Mouse (Mus musculus) limb, embryonic 14.5 days (tissue): ENCODE measurements at regions not wholly inside any gene's neighbourhood (a gene's known extent, or its start where the extent isn't known, plus 50 kb on each side); places are given as distances from the start of the nearest gene placed in this dataset.

Experiments used
- ATAC-seq: fragments of 200-750 bp; cut with Nextera tagmentation; 2 replicates; pipeline ENCODE4 v1.8.0; 2017; ENCODE audit warnings: low read depth, moderate number of reproducible peaks, moderate TSS enrichment; ENCODE audit not compliant: low FRiP score
- DNase-seq: peaks from one replicate; pipeline ENCODE4 v3.0.0-alpha.2; 2015; ENCODE audit warnings: low spot score
- H3K27ac ChIP-seq: fragments of 300-500 bp; sonication (generic); replicated peaks from 2 replicates; pipeline ENCODE4 v1.5.1; 2014; ENCODE audit warnings: low read depth, mild to moderate bottlenecking, low read length, moderate library complexity, mixed read lengths
- H3K27me3 ChIP-seq: fragments of 300-500 bp; sonication (generic); 2 replicates; pipeline ENCODE4 v1.6.1; 2014; ENCODE audit warnings: low read length, mixed read lengths; ENCODE audit not compliant: control insufficient read depth, insufficient read depth
- H3K36me3 ChIP-seq: fragments of 300-500 bp; sonication (generic); 2 replicates; pipeline ENCODE4 v1.6.1; 2014; ENCODE audit warnings: mild to moderate bottlenecking, low read length, moderate library complexity, mixed read lengths; ENCODE audit not compliant: control insufficient read depth, insufficient read depth
- H3K4me1 ChIP-seq: fragments of 300-500 bp; sonication (generic); 2 replicates; pipeline ENCODE4 v1.6.1; 2014; ENCODE audit warnings: antibody characterized with exemption, low read length, mixed read lengths; ENCODE audit not compliant: control insufficient read depth, insufficient read depth
- H3K4me2 ChIP-seq: fragments of 300-500 bp; sonication (generic); replicated peaks from 2 replicates; pipeline ENCODE4 v1.6.1; 2014; ENCODE audit warnings: low read depth, mild to moderate bottlenecking, low read length, moderate library complexity; ENCODE audit not compliant: severe bottlenecking
- H3K4me3 ChIP-seq: fragments of 300-500 bp; sonication (generic); replicated peaks from 2 replicates; pipeline ENCODE4 v1.5.1; 2014; ENCODE audit warnings: low read length
- H3K9ac ChIP-seq: fragments of 300-500 bp; sonication (generic); 2 replicates; pipeline ENCODE4 v1.6.1; 2014; ENCODE audit warnings: mild to moderate bottlenecking, low read depth, low read length, moderate library complexity; ENCODE audit not compliant: severe bottlenecking
- H3K9me3 ChIP-seq: fragments of 300-500 bp; sonication (generic); 2 replicates; pipeline ENCODE4 v1.6.1; 2016; ENCODE audit warnings: low read length; ENCODE audit not compliant: control insufficient read depth
- POLR2A ChIP-seq: fragments of 200-500 bp; IDR thresholded peaks from 2 replicates; pipeline ENCODE4 v1.8.0; 2012; ENCODE audit warnings: inconsistent platforms, mild to moderate bottlenecking, moderate library complexity, borderline replicate concordance; ENCODE audit not compliant: insufficient read depth, insufficient read length; ENCODE audit errors: extremely low read depth
- WGBS: fragments of 180-500 bp; shearing (Covaris S2); extraction: QIAGEN DNeasy Blood & Tissue Kit; methylation state at CpG from one replicate; pipeline ENCODE4 v1.1.7; 2014; 5-methylcytosine and 5-hydroxymethylcytosine counted together

DNA sequence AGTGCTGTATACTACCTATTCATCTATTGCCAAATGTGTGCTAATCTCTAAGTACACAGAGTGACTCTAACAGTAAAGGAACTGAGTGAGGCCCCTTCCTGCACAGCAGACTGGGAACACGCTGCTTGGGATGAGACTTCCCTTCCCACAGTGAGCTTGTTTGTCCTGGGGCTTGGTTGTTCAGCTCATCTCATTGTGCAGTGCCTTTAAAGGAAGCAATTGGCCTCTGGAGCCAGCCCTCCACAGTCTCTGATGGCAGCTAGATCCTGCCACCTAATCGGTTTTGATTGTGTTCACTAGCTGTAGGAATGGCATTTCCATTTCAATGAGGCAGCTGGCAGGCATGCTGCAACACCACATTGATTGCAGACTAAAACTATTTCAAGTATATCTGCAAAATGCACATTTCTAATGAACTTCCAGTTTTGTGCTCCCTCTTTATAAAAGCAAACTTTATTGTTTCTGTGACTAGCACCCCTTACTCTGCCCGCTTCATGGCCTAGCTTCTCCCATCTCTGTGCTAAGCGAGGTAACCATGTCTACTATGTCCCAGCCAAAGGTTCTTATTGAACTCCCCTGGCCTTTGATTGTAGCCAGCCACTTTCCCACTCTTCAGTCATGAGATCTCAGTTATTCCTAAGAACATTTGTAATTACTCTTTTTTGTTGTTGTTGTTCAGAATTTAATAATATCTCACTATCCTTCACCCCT is 123.5 kb downstream of the Anxa5 start:
- DNase-seq, result no peak
- H3K9ac ChIP-seq, result no peak overlapping the region
- 52% methylated on average over 4 of the region's 4 CpGs for WGBS
- no peaks in the 10 kb centered on the region for H3K36me3 ChIP-seq
- no peak overlapping the region for H3K27ac ChIP-seq
- H3K4me2 ChIP-seq, result no peak overlapping the region
- no peak overlapping the region for H3K4me3 ChIP-seq
- TF ChIP-seq POLR2A, result no peak
- H3K4me1 ChIP-seq, result no peaks in the 10 kb centered on the region
- H3K9me3 ChIP-seq, result no peaks in the 10 kb centered on the region
- no peaks in the 10 kb centered on the region for H3K27me3 ChIP-seq
- ATAC-seq, result no peak

DNA sequence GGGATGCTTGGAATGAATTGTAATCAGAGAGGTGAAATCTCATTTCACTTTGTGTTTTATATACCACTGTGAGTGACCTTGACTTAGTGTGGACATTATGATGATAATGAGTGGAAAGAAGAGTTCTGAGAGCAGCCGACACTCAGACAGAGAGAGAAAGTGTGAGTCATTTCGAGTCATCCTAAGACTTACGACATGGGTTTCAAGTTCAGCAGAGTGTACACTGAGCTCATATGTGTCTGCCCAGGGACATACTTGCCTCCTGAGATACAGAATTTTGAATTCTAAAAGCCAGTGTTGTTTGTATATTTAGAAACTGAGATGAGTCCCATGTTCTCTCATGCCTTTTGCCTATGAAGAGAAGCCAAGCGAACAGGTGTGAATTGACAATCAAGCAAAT is 126.6 kb downstream of the Anxa5 start:
- ATAC-seq, result no peak
- WGBS, result 81% methylated on average over 4 of the region's 4 CpGs
- Histone ChIP-seq H3K36me3 (no peaks in the 10 kb centered on the region), H3K9ac (no peak overlapping the region), H3K4me3 (no peak overlapping the region), H3K4me1 (no peaks in the 10 kb centered on the region), H3K9me3 (no peaks in the 10 kb centered on the region), H3K27ac (no peak overlapping the region), H3K4me2 (no peak overlapping the region), H3K27me3 (no peaks in the 10 kb centered on the region)
- TF ChIP-seq POLR2A, result no peak
- DNase-seq, result no peak

DNA sequence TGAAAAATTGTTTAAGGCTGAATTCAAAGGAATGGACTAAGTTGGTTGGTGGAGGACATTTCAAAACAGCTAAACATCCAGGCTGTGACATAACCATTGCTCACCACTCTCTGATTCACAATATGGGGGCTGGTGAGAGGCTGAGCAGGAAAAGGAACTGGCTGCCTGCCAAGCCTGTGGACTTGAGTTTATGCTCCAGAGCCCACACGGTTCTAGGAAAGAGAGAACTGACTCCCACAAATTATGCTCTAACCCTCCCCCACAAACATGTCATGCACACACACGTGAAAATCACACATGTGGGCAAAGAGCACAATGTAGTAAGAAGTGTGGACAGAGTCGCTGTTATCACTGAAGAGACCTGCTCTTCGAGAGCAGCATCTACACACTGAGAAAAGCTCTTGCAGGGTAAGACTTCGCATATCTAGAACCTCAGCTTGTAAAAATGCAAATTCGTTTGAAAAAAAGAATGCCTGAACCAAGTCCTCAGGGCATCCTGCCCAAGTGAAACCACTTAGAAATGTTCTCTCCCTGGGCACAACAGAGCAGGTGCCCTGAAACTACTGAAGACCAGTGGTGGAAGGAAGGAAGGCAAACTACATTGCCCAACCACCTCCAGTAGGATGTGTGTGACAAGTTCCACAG is 118.9 kb upstream of the Qrfpr start:
- WGBS, result 57% methylated on average over 6 of the region's 6 CpGs
- peak; percentile 44 for DNase-seq

DNA sequence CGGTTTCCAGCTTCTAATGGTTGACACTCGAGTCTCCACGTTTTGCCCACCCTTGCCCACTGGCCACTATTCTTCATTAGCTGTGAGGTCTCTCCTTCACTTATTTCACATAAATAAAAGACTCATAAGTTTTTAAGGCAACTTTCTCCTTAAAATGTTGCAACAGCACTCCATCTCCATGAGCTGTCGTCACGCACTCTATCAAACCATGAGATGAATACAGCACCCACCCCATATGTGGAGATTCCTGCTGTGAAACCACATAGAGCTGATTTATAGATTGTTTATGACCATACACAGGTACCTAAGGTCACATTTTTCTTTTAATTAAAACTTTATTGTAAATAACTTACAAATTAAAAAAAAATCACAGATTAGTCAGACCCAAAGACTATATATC is 117.5 kb upstream of the Qrfpr start:
- Histone ChIP-seq H3K9me3 (no peaks in the 10 kb centered on the region), H3K27me3 (no peaks in the 10 kb centered on the region), H3K4me3 (no peak overlapping the region), H3K4me2 (no peak overlapping the region), H3K36me3 (no peaks in the 10 kb centered on the region), H3K27ac (no peak overlapping the region), H3K9ac (no peak overlapping the region), H3K4me1 (no peaks in the 10 kb centered on the region)
- no peak for ATAC-seq
- WGBS, result 71% methylated on average over 5 of the region's 5 CpGs
- no peak for DNase-seq
- TF ChIP-seq POLR2A, result no peak

More for the DNA sequence above, 118.9 kb upstream of the Qrfpr start:
- Histone ChIP-seq H3K27ac (no peak overlapping the region), H3K4me2 (no peak overlapping the region), H3K9ac (no peak overlapping the region), H3K4me1 (no peaks in the 10 kb centered on the region), H3K36me3 (no peaks in the 10 kb centered on the region), H3K27me3 (no peaks in the 10 kb centered on the region), H3K4me3 (no peak overlapping the region), H3K9me3 (no peaks in the 10 kb centered on the region)
- no peak for TF ChIP-seq POLR2A
- ATAC-seq, result no peak

DNA sequence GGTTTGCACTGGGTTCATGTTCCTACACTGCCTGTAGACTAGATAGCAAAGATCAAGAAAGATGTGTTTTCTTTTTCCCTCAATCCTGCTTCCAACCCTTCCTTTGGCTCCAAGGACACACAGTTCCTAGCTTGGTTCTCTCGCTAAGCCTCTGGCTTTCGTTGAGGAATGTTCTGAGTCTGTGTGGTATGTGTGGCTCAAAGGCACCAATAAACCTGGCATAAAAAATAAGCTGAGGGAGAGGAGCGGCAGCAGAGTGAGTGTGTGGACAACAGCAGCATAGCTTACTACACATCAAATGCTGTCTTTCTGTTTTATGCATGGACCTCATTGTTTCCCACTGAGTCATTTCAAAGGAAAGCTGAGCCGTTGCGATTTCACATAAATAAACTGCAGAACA is 112.2 kb upstream of the Qrfpr start:
- Histone ChIP-seq H3K4me3 (no peak overlapping the region), H3K9me3 (no peaks in the 10 kb centered on the region), H3K27me3 (no peaks in the 10 kb centered on the region), H3K27ac (no peak overlapping the region), H3K36me3 (no peaks in the 10 kb centered on the region), H3K4me1 (no peaks in the 10 kb centered on the region), H3K4me2 (no peak overlapping the region), H3K9ac (no peak overlapping the region)
- DNase-seq (no peak), ATAC-seq (no peak)
- 44% methylated on average over 5 of the region's 5 CpGs for WGBS
- no peak for TF ChIP-seq POLR2A
